Mouse (Mus musculus): ENCODE data around the gene 9430038I01Rik.

- TF ChIP-seq POLR2A (IDR thresholded peaks at IDR 0.05; ENCODE audit: low read depth, low read length) (no peak), MAX (IDR thresholded peaks at IDR 0.05; ENCODE audit: low read length) (no peak), EP300 (IDR thresholded peaks at IDR 0.05; ENCODE audit: low read length) (no peak), TCF12 (IDR thresholded peaks at IDR 0.05; ENCODE audit: low read depth, low read length) (no peak), CTCF (conservative IDR thresholded peaks at IDR 0.05 in 1 of 2, IDR thresholded peaks at IDR 0.05 in 1 of 2; ENCODE audit: low read depth in 2 of 2, low read length in 2 of 2) (no peak), CHD1 (IDR thresholded peaks at IDR 0.05; ENCODE audit: low read depth, low read length) (no peak), HCFC1 (IDR thresholded peaks at IDR 0.05; ENCODE audit: low read depth, low read length) (no peak), USF2 (conservative IDR thresholded peaks at IDR 0.05; ENCODE audit: low read depth, low read length) (no peak), JUND (conservative IDR thresholded peaks at IDR 0.05; ENCODE audit: low read depth, low read length) (no peak), MAFK (IDR thresholded peaks at IDR 0.05; ENCODE audit: insufficient replicate concordance, low read length) (no peak), ETS1 (conservative IDR thresholded peaks at IDR 0.05; ENCODE audit: low read depth, low read length) (no peak), ELF1 (IDR thresholded peaks at IDR 0.05; ENCODE audit: low read depth, low read length) (no peak)
Measured at GRCm38 (mm10) chr7:137431769-137432603, 21.4 kb upstream of the 9430038I01Rik start.

All from CH12.LX (cell line).